Mouse (Mus musculus) left cerebral cortex, adult 11 months (tissue): ENCODE results near the gene Adgrd1.

Experiments used
- DNase-seq: peaks from one replicate; pipeline ENCODE4 v3.0.0; 2022; ENCODE audit warnings: low spot score

The Adgrd1 gene

DNA sequence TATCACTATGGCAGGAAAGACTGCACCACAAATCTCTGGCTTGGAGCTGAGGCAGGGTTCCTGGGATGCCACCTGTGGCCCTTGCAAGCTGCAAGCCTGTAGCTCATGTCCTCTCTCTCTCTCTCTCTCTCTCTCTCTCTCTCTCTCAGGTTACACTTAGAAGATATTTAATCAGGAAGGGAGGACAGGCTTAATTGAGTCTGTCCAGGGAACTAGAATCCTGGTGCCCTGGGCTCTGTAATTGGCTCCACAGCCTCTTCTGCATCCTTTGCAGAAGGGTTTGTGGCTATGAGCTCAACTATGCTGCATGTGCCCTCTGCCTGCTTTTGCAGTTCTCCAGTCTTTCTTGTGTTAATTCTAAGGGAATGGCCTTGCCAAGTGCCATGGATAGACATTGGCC lies 111.7 kb downstream of the Adgrd1 start:
- no peak for DNase-seq

DNA sequence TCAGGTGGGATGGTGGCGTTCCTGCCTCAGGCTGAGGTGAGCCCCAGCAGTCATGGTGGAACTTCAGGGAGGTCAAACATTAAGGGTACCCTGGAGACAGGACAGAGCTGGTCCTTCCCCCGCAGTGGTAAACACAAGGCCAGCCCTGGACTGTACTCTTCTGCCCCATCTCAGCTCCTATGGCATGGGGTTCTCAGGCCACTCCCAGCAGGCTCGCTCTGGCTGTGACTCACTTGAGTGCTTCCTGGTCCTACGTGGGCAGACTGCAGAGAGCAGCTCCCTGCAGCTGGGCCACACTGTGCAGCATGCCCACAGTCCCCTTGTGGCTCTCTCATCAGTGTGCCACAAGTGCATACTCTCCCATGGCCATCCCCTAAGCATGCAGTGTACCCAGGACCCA lies 112.3 kb downstream of the Adgrd1 start:
- no peak for DNase-seq

DNA sequence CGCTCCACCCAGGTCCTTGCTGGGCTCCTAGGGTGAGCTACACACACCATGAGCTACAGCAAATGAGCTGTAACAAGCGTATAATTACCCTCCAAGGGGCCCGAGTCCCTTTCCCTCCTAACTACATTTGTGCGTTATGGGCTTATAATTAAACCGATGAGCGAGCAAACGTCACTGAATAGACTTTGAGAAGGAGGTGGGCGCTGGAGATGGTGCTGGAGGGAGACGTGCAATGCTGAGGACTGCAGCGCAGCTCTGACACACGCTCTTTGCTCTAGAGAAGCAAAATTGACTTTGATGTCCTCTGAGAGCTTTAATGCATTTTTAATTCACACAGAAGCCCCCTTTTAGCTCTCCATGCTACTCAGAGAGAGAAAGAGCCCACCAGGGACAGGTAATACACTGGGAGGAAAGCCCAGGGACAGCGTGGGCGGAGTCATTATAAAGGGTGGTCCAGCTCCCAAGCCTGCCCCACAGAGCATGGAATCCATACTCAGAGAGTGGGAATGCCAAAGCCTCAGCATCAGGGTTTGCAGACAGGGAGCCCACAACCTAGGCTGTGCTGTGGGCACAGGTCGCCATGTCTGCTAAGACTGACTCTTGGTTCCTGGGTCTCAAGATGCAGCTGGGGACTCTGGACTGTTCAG lies 115.0 kb downstream of the Adgrd1 start:
- DNase-seq: no peak

DNA sequence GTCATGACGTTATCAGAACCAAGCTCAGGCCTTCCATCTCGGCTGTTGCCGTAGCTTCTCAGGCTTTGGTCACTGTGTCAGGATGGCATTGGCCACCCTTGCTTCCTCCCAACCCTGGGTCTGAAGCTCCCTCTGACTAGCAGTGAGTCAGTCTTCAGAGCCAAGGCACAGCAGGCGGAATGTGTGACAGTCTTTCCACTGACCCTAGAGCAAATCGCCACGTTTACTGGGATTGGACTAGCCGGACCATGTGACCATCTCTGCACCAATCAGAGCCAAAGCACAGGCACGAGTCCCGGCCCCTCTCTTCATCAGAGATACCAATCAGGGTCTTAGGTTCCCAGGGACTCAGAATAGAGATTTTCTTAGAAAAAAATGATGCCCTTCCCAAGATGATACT lies 117.5 kb downstream of the Adgrd1 start:
- DNase-seq: no peak

DNA sequence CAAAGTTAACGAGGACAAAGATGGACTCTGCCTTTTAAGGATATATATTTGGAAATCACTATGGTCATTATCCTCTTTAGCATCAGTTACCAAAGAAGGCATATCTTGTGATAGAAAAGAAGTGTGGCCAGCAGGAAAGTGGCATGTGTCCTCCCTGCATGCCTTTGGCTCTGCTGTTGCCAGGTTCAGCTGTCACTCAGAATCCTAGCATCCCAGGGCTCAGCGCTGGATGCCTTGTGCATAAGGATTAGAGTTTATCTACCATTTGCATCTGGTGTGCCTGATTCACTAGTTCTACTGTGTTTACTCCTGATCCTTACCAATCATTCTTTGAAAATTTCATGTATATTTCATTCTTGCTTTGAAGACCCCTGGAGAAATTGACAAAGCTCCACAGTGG lies 119.5 kb downstream of the Adgrd1 start:
- DNase-seq: no peak

DNA sequence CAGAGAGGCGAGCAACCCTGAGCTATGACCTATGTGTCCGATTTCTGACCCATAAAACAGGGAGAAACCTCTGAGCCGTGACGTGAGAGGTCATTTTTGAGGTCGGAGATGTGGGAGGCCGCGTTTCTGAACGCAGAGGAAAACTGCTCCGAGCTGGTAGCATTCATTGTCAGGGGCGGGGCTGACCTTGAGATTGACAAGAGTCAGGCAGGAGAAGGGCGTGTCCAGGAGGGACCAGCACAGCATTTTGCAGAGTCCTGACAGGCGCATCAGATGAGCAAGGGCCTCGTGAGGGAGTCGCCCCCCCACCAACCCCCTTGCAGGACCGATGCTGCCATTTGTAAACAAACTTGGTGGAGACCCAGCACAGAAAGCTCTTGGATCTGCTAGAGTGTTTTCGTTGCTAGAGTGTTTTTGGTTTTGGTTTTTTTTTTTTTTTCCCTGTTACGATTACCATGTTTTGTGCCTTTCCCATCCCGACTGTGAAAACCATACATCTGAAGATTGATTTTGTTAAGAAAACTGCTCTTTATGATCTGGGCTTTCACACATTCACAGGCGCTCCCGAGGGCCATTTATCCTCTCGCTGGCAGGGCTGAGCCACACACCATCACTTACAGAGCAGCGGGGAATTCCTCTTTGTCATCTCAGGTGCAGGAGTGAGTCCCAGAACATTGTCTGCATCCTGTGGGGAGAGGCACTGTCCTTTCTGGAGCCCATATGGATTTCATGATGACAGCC lies 121.1 kb downstream of the Adgrd1 start:
- no peak for DNase-seq

DNA sequence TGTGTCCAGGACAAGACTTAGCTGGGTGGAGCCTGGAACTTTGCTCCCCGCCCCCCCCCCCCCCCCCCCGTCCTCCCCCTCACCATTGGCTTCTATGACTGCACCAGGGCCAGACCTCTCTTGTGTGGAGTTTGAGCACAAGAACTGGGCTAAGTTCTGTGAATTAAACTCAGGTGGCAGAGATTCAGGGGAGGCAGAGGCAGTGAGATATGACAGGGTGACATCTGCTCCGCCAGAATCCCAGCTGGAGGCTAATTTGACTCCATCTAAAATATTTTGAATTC lies 121.6 kb downstream of the Adgrd1 start:
- no peak for DNase-seq

- no peak for DNase-seq
Observed at GRCm38 (mm10) chr5:129218537-129218981, 122.0 kb downstream of the Adgrd1 start.

- DNase-seq: no peak
Observed at GRCm38 (mm10) chr5:129219178-129219760, 122.7 kb downstream of the Adgrd1 start.

DNA sequence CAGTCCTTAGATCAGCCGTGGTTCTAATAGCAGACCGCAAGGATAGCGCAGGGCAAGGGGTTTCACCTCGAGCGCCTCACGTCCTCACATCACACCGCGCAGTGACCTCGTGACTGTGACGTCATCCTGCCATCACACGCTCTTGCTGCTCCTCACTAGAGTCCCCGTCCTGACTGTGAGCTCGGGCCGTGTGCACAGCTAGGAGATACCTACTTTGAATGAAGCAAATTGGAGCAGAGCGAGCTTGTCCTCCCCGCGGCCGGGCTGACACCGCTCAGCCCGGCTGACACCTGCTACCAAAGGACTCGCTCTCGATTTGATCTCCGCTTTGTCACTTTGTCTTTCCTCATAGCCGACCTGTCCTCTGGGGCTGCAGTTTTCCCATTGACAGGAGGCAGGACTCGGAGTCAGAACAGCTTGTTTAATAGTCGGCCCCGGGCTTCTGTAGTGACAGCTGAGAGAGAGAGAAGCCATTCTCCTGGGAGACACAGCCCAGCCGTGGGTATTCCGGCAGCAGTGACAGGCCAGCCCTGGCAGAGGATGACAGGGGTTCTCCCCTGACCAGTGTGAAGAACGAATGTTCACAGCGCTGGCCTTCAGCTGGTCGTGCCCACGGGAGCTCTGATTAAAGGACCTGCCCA lies 129.4 kb downstream of the Adgrd1 start:
- DNase-seq: no peak

GRCm38 (mm10) chr5:129228171-129228570 lies 131.6 kb downstream of the Adgrd1 start:
- DNase-seq: no peak

GRCm38 (mm10) chr5:129233301-129233700 lies 136.8 kb downstream of the Adgrd1 start:
- DNase-seq: no peak

- DNase-seq: no peak
Observed at GRCm38 (mm10) chr5:129233881-129234432, 137.4 kb downstream of the Adgrd1 start.

DNA sequence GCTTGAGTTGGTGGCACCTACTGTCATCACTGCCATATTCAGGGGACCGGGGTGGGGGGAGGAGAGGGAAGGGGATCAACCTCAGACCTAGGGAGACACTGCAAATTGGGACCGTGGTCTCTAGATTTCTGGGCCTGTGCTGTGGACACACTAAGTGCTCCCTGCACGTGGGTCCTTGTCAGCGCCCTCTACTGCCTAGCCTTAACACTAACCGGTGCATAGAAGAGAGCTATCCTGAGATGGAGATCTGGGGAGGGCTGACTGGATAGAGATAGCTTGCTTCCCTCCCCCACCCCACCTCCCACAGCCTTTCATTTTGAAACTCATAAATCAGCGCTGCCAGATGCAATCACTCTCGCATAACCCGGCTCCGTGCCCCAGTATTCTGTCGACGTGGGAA lies 139.8 kb downstream of the Adgrd1 start:
- no peak for DNase-seq

DNA sequence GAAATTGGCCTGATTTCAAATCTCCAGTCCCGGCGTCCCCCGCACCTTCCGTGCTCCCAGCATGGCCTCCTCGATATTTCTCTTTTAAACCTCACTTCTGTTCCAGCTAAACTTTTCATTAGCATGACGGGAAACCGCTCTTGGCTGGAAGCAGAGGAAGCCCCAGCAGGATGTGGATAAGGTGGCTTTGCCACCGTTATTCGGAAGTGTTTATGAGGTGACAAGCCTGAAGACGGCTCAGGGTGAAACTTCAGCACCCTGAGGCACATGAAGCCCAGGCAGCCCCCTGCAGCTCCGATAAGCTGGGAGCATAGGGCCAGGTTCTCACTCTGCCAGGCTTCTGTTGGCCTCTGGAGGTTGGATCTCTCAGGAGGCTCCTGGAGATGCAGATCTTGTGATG lies 145.3 kb downstream of the Adgrd1 start:
- no peak for DNase-seq

- no peak for DNase-seq
Observed at GRCm38 (mm10) chr5:129242265-129242664, 145.7 kb downstream of the Adgrd1 start.

DNA sequence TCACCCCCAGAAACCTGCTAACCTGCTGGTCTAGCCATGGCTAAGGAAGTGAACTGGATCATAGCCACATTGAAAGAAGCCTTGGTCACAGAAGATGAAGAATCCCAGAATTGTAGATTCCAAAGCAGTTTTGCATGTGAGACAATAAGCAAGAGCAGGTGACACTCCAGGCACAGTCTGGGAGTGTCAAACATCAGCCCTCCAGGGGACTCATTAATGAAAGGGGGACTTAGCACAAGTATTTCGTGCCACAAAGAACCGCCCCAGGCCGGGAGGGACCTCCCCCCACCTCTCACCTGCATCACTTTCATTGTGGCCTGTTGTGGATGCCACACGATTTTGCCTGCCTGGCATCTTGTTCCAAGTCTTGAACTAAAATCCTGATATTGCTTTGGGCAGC lies 146.6 kb downstream of the Adgrd1 start:
- DNase-seq: no peak

DNA sequence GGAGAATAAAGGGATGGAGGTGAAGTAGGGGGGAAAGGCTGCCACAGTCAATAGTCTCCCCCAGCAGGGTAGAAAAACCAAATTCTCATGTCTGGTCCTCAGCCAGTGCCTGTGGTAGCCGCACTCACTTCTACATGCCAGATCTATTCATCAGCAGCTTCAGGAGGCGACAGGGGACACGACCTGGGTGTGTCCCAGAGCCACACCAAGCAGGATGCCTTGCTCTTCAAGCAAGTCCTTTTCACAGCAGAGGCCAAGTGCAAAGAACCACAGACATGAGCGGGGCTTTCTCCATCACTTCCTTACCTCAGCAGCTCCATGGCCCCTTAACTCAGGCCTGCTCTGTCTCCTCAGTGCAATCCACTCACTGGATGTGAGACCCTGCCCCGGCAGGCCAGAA lies 147.8 kb downstream of the Adgrd1 start:
- DNase-seq: no peak

- no peak for DNase-seq
Observed at GRCm38 (mm10) chr5:129249080-129249479, 152.5 kb downstream of the Adgrd1 start.
